Mouse (Mus musculus): Measurements from ENCODE around the gene Palm2. TPM values are rescaled to one million over a fixed set of nuclear protein-coding genes. Genes with fewer than 3 reads are reported as not detected.

Gene Palm2
- polyA plus RNA-seq, 1 experiment from 2014 or later: 7.0 TPM

GRCm38 (mm10) chr4:57624819-57625218, 190.8 kb downstream of the Palm2 start:
- Histone ChIP-seq H3K9me3 (ENCODE audit: control insufficient read depth, low read depth, low read length) (no peaks in the 10 kb centered on the region), H3K27ac (ENCODE audit: low read length) (no peak overlapping the region), H3K27me3 (ENCODE audit: control insufficient read depth, insufficient read depth, low read length) (no peaks in the 10 kb centered on the region), H3K9ac (replicated peaks; ENCODE audit: low read depth, low read length) (no peak overlapping the region), H3K4me3 (ENCODE audit: low read depth, low read length) (no peak overlapping the region), H3K4me2 (replicated peaks; ENCODE audit: low read depth, low read length) (no peak overlapping the region), H3K36me3 (ENCODE audit: control insufficient read depth, insufficient read depth, low read length) (no peaks in the 10 kb centered on the region), H3K4me1 (ENCODE audit: control insufficient read depth, insufficient read depth, low read length) (no peaks in the 10 kb centered on the region)
- 84% methylated on average over 2 of the region's 2 CpGs for WGBS
- no peak for ATAC-seq (ENCODE audit: insufficient number of reproducible peaks, insufficient read depth, low FRiP score, low read depth)

GRCm38 (mm10) chr4:57625306-57625705, 191.3 kb downstream of the Palm2 start:
- H3K4me1 ChIP-seq (ENCODE audit: control insufficient read depth, insufficient read depth, low read length): no peaks in the 10 kb centered on the region
- H3K9me3 ChIP-seq (ENCODE audit: control insufficient read depth, low read depth, low read length): no peaks in the 10 kb centered on the region
- no peak overlapping the region for H3K9ac ChIP-seq (replicated peaks; ENCODE audit: low read depth, low read length)
- no peaks in the 10 kb centered on the region for H3K27me3 ChIP-seq (ENCODE audit: control insufficient read depth, insufficient read depth, low read length)
- WGBS: 77% methylated on average over 1 of the region's 1 CpGs
- H3K4me3 ChIP-seq (ENCODE audit: low read depth, low read length): no peak overlapping the region
- no peak overlapping the region for H3K4me2 ChIP-seq (replicated peaks; ENCODE audit: low read depth, low read length)
- no peak overlapping the region for H3K27ac ChIP-seq (ENCODE audit: low read length)
- ATAC-seq (ENCODE audit: insufficient number of reproducible peaks, insufficient read depth, low FRiP score, low read depth): no peak
- H3K36me3 ChIP-seq (ENCODE audit: control insufficient read depth, insufficient read depth, low read length): no peaks in the 10 kb centered on the region

- Histone ChIP-seq H3K4me1 (ENCODE audit: control insufficient read depth, insufficient read depth, low read length) (no peaks in the 10 kb centered on the region), H3K27me3 (ENCODE audit: control insufficient read depth, insufficient read depth, low read length) (no peaks in the 10 kb centered on the region), H3K36me3 (ENCODE audit: control insufficient read depth, insufficient read depth, low read length) (no peaks in the 10 kb centered on the region), H3K4me2 (replicated peaks; ENCODE audit: low read depth, low read length) (no peak overlapping the region), H3K27ac (ENCODE audit: low read length) (no peak overlapping the region), H3K9ac (replicated peaks; ENCODE audit: low read depth, low read length) (no peak overlapping the region), H3K9me3 (ENCODE audit: control insufficient read depth, low read depth, low read length) (no peaks in the 10 kb centered on the region), H3K4me3 (ENCODE audit: low read depth, low read length) (no peak overlapping the region)
- no peak for ATAC-seq (ENCODE audit: insufficient number of reproducible peaks, insufficient read depth, low FRiP score, low read depth)
- WGBS: 86% methylated on average over 1 of the region's 1 CpGs
Measured at GRCm38 (mm10) chr4:57625756-57626155, 191.7 kb downstream of the Palm2 start.

- Histone ChIP-seq H3K4me3 (ENCODE audit: low read depth, low read length) (no peak overlapping the region), H3K9ac (replicated peaks; ENCODE audit: low read depth, low read length) (no peak overlapping the region), H3K4me1 (ENCODE audit: control insufficient read depth, insufficient read depth, low read length) (no peaks in the 10 kb centered on the region), H3K9me3 (ENCODE audit: control insufficient read depth, low read depth, low read length) (no peaks in the 10 kb centered on the region), H3K27me3 (ENCODE audit: control insufficient read depth, insufficient read depth, low read length) (no peaks in the 10 kb centered on the region), H3K36me3 (ENCODE audit: control insufficient read depth, insufficient read depth, low read length) (no peaks in the 10 kb centered on the region), H3K27ac (ENCODE audit: low read length) (no peak overlapping the region), H3K4me2 (replicated peaks; ENCODE audit: low read depth, low read length) (no peak overlapping the region)
- no peak for ATAC-seq (ENCODE audit: insufficient number of reproducible peaks, insufficient read depth, low FRiP score, low read depth)
- 90% methylated on average over 5 of the region's 5 CpGs for WGBS
Measured at GRCm38 (mm10) chr4:57626921-57627320, 192.9 kb downstream of the Palm2 start.

- no peak for ATAC-seq (ENCODE audit: insufficient number of reproducible peaks, insufficient read depth, low FRiP score, low read depth)
- H3K4me1 ChIP-seq (ENCODE audit: control insufficient read depth, insufficient read depth, low read length): no peaks in the 10 kb centered on the region
Measured at GRCm38 (mm10) chr4:57632386-57632785, 198.3 kb downstream of the Palm2 start.

GRCm38 (mm10) chr4:57633052-57633451, 199.0 kb downstream of the Palm2 start:
- Histone ChIP-seq H3K4me2 (replicated peaks; ENCODE audit: low read depth, low read length) (no peak overlapping the region), H3K27me3 (ENCODE audit: control insufficient read depth, insufficient read depth, low read length) (no peaks in the 10 kb centered on the region), H3K9ac (replicated peaks; ENCODE audit: low read depth, low read length) (no peak overlapping the region), H3K27ac (ENCODE audit: low read length) (no peak overlapping the region), H3K4me1 (ENCODE audit: control insufficient read depth, insufficient read depth, low read length) (0 out of 2 replicates have a peak, but pooled peaks cover 2% of the 10 kb centered on the region), H3K4me3 (ENCODE audit: low read depth, low read length) (no peak overlapping the region), H3K36me3 (ENCODE audit: control insufficient read depth, insufficient read depth, low read length) (no peaks in the 10 kb centered on the region), H3K9me3 (ENCODE audit: control insufficient read depth, low read depth, low read length) (no peaks in the 10 kb centered on the region)
- ATAC-seq (ENCODE audit: insufficient number of reproducible peaks, insufficient read depth, low FRiP score, low read depth): no peak
- WGBS: 93% methylated on average over 7 of the region's 7 CpGs

More at GRCm38 (mm10) chr4:57632386-57632785, 198.3 kb downstream of the Palm2 start:
- 88% methylated on average over 5 of the region's 5 CpGs for WGBS
- Histone ChIP-seq H3K4me3 (ENCODE audit: low read depth, low read length) (no peak overlapping the region), H3K36me3 (ENCODE audit: control insufficient read depth, insufficient read depth, low read length) (no peaks in the 10 kb centered on the region), H3K9me3 (ENCODE audit: control insufficient read depth, low read depth, low read length) (no peaks in the 10 kb centered on the region), H3K9ac (replicated peaks; ENCODE audit: low read depth, low read length) (no peak overlapping the region), H3K27ac (ENCODE audit: low read length) (no peak overlapping the region), H3K4me2 (replicated peaks; ENCODE audit: low read depth, low read length) (no peak overlapping the region), H3K27me3 (ENCODE audit: control insufficient read depth, insufficient read depth, low read length) (no peaks in the 10 kb centered on the region)

GRCm38 (mm10) chr4:57634956-57635355, 200.9 kb downstream of the Palm2 start:
- no peak overlapping the region for H3K4me2 ChIP-seq (replicated peaks; ENCODE audit: low read depth, low read length)
- no peak overlapping the region for H3K27ac ChIP-seq (ENCODE audit: low read length)
- no peak overlapping the region for H3K9ac ChIP-seq (replicated peaks; ENCODE audit: low read depth, low read length)
- no peaks in the 10 kb centered on the region for H3K27me3 ChIP-seq (ENCODE audit: control insufficient read depth, insufficient read depth, low read length)
- H3K4me1 ChIP-seq (ENCODE audit: control insufficient read depth, insufficient read depth, low read length): 0 out of 2 replicates have a peak, but pooled peaks cover 2% of the 10 kb centered on the region
- 60% methylated on average over 1 of the region's 1 CpGs for WGBS
- no peaks in the 10 kb centered on the region for H3K9me3 ChIP-seq (ENCODE audit: control insufficient read depth, low read depth, low read length)
- H3K36me3 ChIP-seq (ENCODE audit: control insufficient read depth, insufficient read depth, low read length): no peaks in the 10 kb centered on the region
- H3K4me3 ChIP-seq (ENCODE audit: low read depth, low read length): no peak overlapping the region
- ATAC-seq (ENCODE audit: insufficient number of reproducible peaks, insufficient read depth, low FRiP score, low read depth): no peak

- Histone ChIP-seq H3K4me1 (ENCODE audit: control insufficient read depth, insufficient read depth, low read length) (0 out of 2 replicates have a peak, but pooled peaks cover 2% of the 10 kb centered on the region), H3K27me3 (ENCODE audit: control insufficient read depth, insufficient read depth, low read length) (no peaks in the 10 kb centered on the region), H3K9me3 (ENCODE audit: control insufficient read depth, low read depth, low read length) (no peaks in the 10 kb centered on the region), H3K4me3 (ENCODE audit: low read depth, low read length) (no peak overlapping the region), H3K36me3 (ENCODE audit: control insufficient read depth, insufficient read depth, low read length) (no peaks in the 10 kb centered on the region), H3K9ac (replicated peaks; ENCODE audit: low read depth, low read length) (no peak overlapping the region), H3K27ac (ENCODE audit: low read length) (no peak overlapping the region), H3K4me2 (replicated peaks; ENCODE audit: low read depth, low read length) (no peak overlapping the region)
- WGBS: 50% methylated on average over 9 of the region's 9 CpGs
- no peak for ATAC-seq (ENCODE audit: insufficient number of reproducible peaks, insufficient read depth, low FRiP score, low read depth)
Measured at GRCm38 (mm10) chr4:57636782-57637482, 202.9 kb downstream of the Palm2 start.
